Mouse (Mus musculus): ENCODE measurements around the gene Aco2.

Aco2 gene

GRCm38 (mm10) chr15:81954151-81954583 is 82.1 kb downstream of the Aco2 start:
- DNase-seq: peak; percentile 8

DNA sequence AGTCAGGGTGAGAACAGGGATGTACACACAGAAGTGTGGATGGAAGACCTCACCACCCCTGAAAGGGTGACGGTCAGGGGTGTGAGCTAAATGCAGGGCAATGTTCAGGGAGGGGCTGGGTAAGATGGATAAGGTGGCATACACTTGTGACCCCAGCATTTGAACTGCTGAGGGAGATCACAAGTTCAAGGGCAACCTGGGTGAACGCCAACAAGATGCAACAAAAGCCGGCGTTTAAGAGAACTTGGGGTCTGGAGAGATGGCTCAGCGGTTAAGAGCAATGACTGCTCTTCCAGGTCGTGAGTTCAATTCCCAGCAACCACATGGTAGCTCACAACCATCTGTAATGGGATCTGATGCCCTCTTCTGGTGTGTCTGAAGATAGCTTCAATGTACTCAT is 82.6 kb downstream of the Aco2 start:
- peak; percentile 6 for DNase-seq

DNA sequence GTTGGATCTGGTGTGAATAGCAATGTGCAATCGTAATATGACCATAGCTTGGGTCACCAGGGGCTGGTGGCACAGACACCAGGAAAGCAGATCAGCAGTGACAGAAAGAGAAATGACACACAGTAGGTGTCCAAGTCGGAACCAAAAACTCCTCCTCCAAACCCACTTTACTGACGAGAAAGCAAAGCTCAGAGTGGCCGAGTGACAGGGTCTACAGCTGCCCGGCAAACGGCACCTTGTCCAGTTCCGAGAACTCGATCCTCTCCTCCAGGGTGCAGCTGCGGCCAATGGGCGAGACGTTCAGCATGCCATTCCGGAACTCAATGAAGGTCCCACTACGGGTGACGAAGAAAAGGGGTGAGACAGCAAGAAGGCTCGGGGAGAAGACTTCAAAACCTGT is 83.3 kb downstream of the Aco2 start:
- DNase-seq: peak; percentile 4

- peak; percentile 61 for DNase-seq
Measured at GRCm38 (mm10) chr15:81956457-81956856, 84.3 kb downstream of the Aco2 start.

DNA sequence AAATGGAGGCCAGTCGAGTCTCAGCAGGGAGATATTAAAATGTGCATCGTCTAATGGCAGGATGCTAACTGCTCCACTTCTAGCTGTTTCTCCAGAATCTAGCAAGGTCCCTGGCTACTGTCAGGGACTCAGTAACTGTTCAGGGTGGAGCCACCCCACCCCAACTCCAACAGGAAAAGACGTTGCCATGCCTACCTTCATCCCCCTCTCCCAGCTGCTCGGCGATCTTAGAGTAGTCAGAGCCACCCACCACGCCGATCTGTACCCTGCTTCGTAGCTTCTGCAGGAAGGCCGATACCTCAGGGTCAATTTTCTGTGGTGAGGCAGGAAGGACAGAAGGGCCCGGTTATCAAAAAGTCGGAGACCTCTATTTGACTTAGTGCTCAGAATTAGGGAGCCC is 85.5 kb downstream of the Aco2 start:
- no peak for DNase-seq

- DNase-seq: no peak
Measured at GRCm38 (mm10) chr15:81958906-81959305, 86.8 kb downstream of the Aco2 start.

DNA sequence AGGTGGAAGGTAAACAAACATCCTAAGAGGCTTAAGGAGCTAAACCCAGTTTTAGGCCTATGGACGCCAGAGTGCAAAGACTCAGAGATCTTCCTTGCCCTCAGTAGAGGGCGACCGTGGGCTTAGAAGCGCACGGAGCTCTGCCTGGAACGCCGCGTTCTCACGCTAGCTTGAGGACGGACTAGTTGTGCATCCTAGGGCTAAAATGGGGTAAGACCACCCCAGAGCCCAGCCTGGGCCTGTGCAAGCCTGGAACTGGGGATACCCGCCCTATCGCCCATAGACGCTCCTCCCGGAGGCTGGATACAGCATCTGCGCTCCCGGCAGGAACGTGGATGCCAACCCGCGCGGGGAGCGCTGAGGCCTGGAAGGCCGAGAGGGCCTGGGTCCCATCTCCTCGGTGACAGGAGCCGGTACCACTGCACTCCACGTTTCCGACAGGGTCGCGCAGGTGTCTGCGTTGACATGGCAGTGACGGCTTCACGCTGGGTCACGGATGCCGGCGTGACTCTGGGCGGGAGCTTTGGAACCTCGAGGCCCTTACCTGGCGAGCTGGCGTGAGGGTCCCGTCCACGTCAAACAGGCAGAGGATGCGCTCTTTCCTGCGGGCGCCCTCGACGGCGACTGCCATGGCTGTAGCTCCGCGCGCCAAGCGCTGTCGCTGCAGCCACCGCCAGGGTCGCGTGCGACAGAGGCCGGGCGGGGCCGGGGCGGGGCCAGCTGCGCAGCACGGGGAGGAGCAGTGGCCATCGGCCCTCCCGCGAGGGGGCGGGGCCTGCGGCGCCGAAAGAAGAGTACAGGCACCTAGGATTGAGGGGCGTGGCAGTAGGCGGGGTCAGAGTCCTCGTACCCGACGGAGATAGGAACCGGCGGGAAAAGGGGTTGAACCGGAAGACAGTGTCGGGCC is 88.3 kb downstream of the Aco2 start, which contains the start of gene Pmm1:
TSS of gene Pmm1 (minus strand) at position 760 of the 907 bp plus-strand sequence.
- peak; percentile 100 for DNase-seq

GRCm38 (mm10) chr15:81961078-81961451 is 89.0 kb downstream of the Aco2 start:
- DNase-seq: no peak

GRCm38 (mm10) chr15:81964262-81964661 is 92.2 kb downstream of the Aco2 start:
- DNase-seq: no peak

Measured in kidney, postnatal 10 days (tissue).